Mouse (Mus musculus) heart, postnatal 0 days (tissue): ENCODE measurements around the gene BC051665.

Source experiments
- CTCF ChIP-seq: IDR thresholded peaks from 2 replicates; pipeline ENCODE4 v1.5.1; 2016; ENCODE audit warnings: antibody characterized with exemption, control low read depth, low read depth
- EP300 ChIP-seq: IDR thresholded peaks from 2 replicates; pipeline ENCODE4 v1.6.1; 2016; ENCODE audit warnings: antibody characterized with exemption, low read depth

- TF ChIP-seq CTCF (peak; percentile 80), EP300 (no peak)
Measured at GRCm38 (mm10) chr13:60746271-60746670, 39.9 kb downstream of the BC051665 start.
